8 mouse cellular contexts compared by ENCODE assay signal in genomic region chr7:34230116-34230515, GRCm38 (mm10). TPM values are rescaled to one million over a fixed set of nuclear protein-coding genes. Genes with fewer than 3 reads are reported as not detected.
DNase-seq lines count a peak whose midpoint lies in the region; ATAC-seq lines count a peak whose summit lies in the region.

TSS of gene Gpi1 (minus strand) at chr7:34230336.

- under 1% methylated on average over 30 of the region's 39 CpGs for WGBS in hindbrain, embryonic 15.5 days
- WGBS in macrophage (ENCODE audit: missing documents): under 1% methylated on average over 38 of the region's 39 CpGs

- peak within 1 kb of the TSS; percentile 72 for H3K4me2 ChIP-seq in hindbrain, embryonic 15.5 days

- peak; percentile 40 for ATAC-seq in hindbrain, embryonic 15.5 days (ENCODE audit: low FRiP score, low read depth)

- peak within 1 kb of the TSS; percentile 73 for H3K4me3 ChIP-seq in hindbrain, embryonic 15.5 days
- peak within 1 kb of the TSS; percentile 92 for H3K4me3 ChIP-seq in macrophage (ENCODE audit: inconsistent target)

- peaks cover 48% of the 10 kb centered on the region for H3K79me2 ChIP-seq in macrophage (ENCODE audit: inconsistent target)

- no peaks in the 10 kb centered on the region for H3K27me3 ChIP-seq in hindbrain, embryonic 15.5 days

- peaks cover 47% of the 10 kb centered on the region for H3K4me1 ChIP-seq in hindbrain, embryonic 15.5 days (replicated peaks)

- peak; percentile 82 for DNase-seq in adipocyte (ENCODE audit: low spot score)
- peak; percentile 56 to 73 for DNase-seq in cerebellum, postnatal 4 days (ENCODE audit: low spot score in 2 of 2)
- DNase-seq in gastrocnemius, adult 18-20 months (ENCODE audit: low spot score): peak; percentile 77
- peak; percentile 71 to 83 for DNase-seq in left cerebral cortex, adult 18-20 months (ENCODE audit: low spot score in 2 of 2)
- DNase-seq in retina, postnatal 7 days (ENCODE audit: low read depth, low spot score): peak; percentile 74
- DNase-seq in urinary bladder, postnatal 14 days (ENCODE audit: low spot score): peak; percentile 83

- H3K9me3 ChIP-seq in hindbrain, embryonic 15.5 days: no peaks in the 10 kb centered on the region

- peak within 1 kb of the TSS; percentile 83 for H3K27ac ChIP-seq in hindbrain, embryonic 15.5 days (replicated peaks)
- H3K27ac ChIP-seq in macrophage: peak within 1 kb of the TSS; percentile 80

- peak within 1 kb of the TSS; percentile 64 for H3K9ac ChIP-seq in hindbrain, embryonic 15.5 days

- peaks cover 12% of the 10 kb centered on the region for H3K36me3 ChIP-seq in hindbrain, embryonic 15.5 days
- peaks cover 30% of the 10 kb centered on the region for H3K36me3 ChIP-seq in macrophage (ENCODE audit: inconsistent target)

RNA-seq across cellular contexts. Expression of gene Gpi1, which starts in this region (rescaled TPM):
- total RNA-seq in gastrocnemius, adult 18-20 months (2021): 100 to 1,000 TPM; 946 to 968 TPM
- 300 and 313 TPM in 2 replicates for polyA plus RNA-seq in hindbrain, embryonic 15.5 days (2015; fragmentation: Nextera tagmentation; extraction: Ambion mirVana)
- total RNA-seq in left cerebral cortex, adult 18-20 months (2021): 100 to 1,000 TPM; 662 to 699 TPM
- 100 to 1,000 TPM in 16 of 26 experiments, 10 to 100 TPM in 10; 48.1 to 238 (median 136) TPM for total RNA-seq in macrophage (2018; cell fraction: chromatin; rRNA removed)
- total RNA-seq in macrophage (2018; cell fraction: cytosol; rRNA removed): 100 to 1,000 TPM; 159 to 348 (median 225) TPM
- 100 to 1,000 TPM in 12 of 26 experiments, 10 to 100 TPM in 14; 62.6 to 225 (median 96.1) TPM for total RNA-seq in macrophage (2018; cell fraction: nucleus; rRNA removed)
- 200 to 488 TPM (median 296 TPM) in 3 replicates for polyA plus RNA-seq in macrophage (2018)

Comparison
In these comparisons a context has a peak if more than half of its experiments do, and no peak if none do; other contexts are left out.
1. Peak in every context shown above with its lines: DNase-seq, ATAC-seq, H3K4me3 ChIP-seq and H3K27ac ChIP-seq.